Mouse (Mus musculus) liver, adult 2 months (tissue): ENCODE results near the gene Dock4.

ENCODE experiments used
- CTCF ChIP-seq: fragments of 200-500 bp; IDR thresholded peaks from 2 replicates; pipeline ENCODE4 v1.5.1; 2011; ENCODE audit warnings: low read depth, low read length, control low read depth
- POLR2A ChIP-seq: fragments of 200-500 bp; IDR thresholded peaks from 2 replicates; pipeline ENCODE4 v1.6.1; 2011; ENCODE audit warnings: low read length, control low read depth; ENCODE audit not compliant: insufficient read depth; ENCODE audit errors: extremely low read depth

DNA sequence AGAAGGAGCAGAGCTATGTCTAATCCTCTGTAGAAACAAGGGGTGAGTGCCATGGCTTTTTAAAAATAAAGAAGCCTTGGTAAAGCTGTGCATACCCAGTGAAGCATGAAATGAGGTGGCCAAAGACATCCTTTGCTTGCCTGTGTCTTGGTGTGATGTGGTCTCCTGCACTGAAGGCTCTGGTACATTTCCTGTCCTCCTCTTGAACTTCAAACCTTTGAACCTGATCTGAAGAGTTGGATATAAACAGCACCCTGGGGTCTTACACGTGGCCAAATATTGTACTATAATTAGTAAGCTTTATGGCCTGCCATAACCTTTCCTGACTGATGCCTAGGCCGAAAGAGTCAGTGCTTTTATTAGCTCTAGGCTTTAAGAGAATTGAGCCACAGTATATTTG, 134.6 kb downstream of the Dock4 start:
- TF ChIP-seq CTCF (no peak), POLR2A (no peak)
